Mouse (Mus musculus) frontal cortex, postnatal 25 days (tissue): ENCODE data around the gene Clcnka.

Experiments
- DNase-seq, 2 experiments: peaks; one replicate each; pipeline ENCODE4 v3.0.0; 2022; ENCODE audit warnings: low spot score in 2 of 2

The Clcnka gene

DNA sequence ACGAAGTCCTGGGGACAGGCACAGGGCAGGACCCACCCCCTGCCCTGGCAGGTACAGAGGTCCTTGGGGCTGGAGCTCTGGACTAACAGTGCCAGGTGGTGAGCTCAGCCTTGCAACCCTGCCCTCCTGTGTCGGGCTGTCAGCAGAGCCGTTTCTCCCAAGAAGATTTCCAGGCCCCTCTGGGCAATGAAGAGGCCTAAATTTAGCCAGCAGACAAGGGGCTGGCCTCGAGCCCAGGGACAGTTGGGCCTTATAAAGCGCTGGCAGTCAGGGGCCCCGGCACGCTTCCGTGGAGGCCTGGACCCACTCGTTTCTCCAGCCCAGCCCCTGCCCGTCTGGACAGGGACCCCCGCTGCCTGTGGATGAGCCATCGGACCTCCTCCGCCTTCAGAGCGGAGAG lies 22.9 kb upstream of the Clcnka start:
- no peak for DNase-seq

DNA sequence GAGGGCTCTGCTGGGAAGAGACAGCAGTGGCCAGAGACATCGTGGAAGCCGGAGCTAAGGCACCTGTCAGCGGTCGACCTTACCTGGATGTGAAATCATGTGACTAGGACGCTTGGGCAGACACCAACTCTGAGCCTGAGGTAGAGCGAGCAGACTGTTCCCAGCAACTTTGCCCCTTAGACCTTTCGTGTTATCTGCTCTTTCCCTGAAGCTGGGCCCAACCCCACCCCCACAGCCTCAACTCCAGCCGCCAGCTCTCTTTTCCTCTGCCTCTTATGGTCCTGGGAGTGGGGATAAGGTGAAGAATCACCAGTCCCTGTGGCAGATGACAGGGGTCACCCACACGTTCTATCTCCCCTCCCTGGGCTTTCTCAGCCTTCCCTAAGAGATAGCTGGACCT lies 22.4 kb upstream of the Clcnka start:
- DNase-seq: no peak

DNA sequence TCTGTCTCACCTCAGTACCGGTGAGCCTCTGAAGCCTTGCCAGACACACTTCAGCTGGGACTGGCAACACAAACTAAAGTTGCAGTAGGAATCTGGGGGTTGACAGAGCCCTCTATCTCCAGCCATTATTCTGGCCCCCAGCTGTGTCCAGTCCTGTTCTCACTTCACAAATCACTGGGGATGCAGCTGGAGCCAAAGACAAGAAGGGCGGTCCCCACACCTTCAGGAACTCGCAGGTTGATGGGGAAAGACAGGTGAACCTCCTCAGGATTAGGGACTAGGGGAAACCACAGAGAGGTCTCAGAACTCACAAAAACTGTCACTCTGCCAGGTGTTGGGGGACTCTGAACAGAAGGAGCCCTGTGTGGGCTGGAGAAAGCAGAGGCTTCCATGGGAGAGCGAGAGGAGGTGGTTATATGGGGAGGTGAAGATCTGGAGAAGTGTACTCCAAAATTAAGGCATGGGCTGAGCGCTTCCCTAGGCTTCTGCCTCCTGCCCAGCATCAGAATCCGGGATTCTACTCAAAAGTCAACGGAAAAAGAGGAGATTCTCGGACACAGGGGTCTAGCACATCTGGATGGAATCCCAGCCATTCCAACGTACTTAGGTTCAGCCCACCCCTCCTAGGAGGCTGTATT lies 21.8 kb upstream of the Clcnka start, which contains the start of gene Hspb7:
Gene Hspb7, plus strand, starts transcription at position 588 of the 638 bp plus-strand sequence.
- no peak for DNase-seq

DNA sequence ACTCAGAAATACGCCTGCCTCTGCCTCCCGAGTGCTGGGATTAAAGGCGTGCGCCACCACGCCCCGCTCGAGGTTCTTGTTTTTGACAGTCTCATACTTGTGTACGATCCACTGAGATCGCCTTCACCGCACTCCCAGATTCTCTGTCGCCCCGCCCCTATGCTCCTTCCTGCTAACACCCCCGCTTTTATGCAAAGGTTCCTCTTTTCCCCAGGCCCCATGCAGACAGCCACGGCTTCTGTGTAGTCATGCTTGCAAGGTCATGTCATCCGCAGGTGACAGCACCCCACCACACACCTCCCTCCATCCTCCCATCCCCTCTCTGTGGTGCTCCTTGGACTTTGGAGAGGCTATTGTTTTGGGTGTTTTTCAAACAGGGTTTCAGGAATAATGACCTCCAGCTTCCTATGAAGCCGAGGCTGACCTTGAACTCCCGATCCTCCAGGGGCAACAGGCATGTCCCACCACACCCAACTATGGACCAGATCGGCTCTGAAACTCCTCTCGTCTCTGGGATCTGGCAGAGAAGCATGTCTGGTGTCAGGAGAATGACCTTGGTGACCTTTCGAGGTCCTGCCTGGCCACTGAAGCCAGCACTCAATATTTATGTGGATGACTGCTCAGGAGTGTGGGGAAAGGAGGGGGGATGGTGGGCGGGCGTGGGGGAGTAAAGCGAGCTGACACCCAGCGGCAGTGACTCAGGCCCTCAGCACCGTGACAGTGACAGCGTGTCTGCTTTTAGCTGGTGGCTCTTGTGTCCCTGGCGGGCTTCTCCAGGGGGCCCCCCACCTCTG lies 21.1 kb upstream of the Clcnka start:
- DNase-seq: no peak

DNA sequence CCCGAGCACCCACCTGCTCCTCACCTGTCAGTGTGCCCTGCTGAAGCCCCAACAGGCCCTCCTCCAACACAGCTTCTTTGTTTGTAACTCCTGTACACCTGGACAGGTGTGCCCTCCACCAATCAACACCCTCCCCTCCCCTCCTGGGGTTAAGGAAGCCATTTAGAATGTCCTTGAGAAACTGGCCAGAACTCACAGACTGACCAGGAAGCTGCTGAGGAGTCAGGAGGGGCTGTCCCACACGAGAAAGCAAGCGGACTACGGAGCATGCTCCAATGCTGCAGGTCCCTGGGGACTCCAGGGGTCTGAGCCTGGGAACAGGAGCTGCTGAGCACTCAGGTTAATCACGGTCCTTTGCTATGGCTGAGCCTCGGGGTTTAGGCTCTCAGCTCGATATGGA lies 17.4 kb upstream of the Clcnka start, which contains the start of gene Clcnkb:
Gene Clcnkb, minus strand, starts transcription at position 91 of the 400 bp plus-strand sequence.
- DNase-seq: no peak

DNA sequence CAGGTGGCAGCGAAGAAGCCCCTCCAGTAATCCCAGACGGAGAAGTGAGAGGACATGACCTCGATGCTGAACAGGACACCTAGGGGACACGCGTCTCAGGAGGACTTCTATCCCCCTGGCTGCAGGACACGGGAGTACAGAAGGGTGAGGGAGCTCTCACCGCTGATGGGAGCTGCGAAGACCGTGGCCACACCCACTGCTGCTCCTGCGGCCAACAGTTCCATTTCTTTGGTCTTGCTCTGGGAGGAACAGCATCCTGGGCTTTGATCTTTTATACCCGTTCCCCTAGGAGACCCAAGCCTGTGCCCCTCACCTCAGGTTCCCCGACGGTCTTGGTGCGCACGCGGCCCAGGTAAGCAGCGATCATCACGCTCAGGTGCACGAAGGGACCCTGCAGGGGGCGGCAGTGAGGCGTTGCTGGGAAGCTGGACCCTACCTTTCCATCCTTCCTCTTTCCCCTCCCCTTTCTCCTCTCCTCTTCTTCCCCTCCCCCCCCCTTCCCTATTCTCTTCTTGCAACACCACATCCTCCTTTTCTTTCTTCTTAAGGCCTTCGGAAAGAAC lies 13.0 kb upstream of the Clcnka start:
- no peak for DNase-seq

DNA sequence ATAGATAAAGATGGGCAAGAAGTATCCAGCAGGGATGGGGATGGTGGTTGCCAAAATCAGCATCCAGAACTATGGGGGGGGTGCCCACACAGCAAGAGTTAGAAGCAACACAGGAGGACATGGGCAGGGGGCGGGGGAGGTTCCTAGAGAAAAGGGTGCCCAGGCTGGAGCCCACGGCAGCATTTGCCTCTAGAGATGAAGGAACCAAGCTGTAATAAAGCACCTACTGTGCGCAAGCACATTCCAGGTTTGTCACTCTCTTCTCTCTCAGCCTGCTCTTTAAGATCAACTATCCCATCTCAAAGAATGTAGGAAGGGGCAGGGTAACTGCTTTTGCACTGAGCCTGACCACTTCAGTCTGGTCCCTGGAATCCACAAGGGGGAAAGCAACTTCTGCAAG lies 10.1 kb upstream of the Clcnka start:
- DNase-seq: no peak

DNA sequence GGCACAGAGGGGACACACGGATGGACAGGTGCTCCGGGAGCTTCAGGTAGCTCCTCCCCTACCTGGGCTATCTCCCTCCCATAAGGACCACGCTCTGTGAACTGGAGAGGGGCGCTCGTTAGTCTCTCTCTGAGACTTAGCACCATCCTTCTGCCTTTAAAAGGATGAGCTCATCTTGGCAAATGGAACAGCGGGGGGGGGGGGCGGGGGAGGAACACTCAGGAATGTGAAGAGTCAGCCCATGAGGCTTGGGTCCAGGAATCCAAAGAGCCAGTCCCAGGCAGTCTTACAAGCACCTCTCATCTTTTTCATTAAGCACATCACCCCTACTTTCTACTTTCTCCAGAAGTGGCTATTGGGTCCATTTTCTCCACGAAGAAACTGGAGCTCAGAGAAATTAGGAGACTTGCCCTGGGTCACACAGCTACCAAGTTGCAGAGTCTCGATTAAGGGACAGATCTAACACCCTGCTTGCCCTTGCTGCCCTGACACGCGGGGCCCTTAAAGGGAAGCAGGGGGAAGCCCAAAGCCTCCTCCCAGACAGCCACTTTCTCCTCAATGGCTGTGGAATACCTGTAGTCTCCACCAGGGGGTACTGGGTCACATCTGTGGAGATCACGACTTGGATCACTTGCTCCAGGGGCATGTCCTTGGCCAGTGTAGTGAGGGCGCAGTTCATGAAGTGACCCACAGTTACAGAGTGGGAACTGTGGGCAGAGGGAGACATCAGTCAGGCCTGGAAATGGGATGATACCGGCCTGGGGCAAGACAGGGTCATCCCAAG lies 8.2 kb upstream of the Clcnka start:
- DNase-seq: no peak

DNA sequence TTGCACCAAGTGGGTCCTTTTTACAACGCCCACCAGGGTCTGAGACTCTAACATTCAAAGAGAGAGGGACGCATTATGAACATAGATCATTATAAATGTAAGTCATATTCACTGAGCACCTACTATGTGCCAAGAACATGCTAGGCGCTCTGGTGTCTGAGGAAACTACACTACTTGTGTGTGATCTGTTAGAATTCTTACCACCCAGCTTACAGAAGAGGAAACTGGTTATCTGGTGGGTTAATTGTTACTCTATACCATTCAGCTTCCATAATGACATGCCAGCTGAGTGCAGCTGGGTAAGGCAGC lies 6.7 kb upstream of the Clcnka start:
- no peak for DNase-seq

DNA sequence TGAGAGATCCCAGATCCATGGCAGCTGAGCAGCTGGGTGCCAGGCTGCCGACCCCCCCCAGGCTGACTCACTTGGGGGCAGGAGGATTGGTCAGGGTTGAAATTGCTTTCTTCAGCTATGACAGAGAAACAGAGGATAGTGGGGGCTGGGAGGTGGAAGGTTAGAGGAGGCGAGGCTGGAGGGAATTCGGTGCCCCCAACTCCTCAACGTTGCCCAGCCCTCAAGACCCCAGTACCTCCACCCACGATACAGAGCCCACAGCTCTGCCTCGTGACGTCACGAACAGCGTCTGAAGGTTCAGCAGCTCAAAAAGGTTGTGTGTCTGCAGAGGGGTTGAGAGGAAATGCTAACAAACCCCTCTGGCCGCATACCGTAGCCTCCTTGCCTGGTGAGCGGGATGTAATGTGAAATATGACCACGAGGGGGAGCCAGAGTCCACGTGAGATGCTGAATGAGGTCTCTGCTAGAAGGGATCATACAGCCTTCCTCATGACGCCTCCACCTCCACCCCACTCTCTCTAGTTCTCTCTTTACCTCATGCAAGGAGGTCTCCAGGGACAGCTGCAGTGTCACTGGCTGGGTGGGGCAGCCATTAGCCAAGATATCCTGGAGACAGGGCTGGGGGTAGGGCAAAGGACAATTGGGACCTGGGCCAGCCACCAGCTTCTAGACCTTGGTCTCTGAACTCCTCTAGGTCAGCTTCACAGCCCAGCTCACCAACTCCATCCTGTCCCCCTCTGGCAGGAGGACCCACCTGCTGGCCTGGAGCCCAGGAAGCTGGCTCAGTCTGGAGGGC lies 6.2 kb upstream of the Clcnka start:
- peak; percentile 94 to 95 for DNase-seq

DNA sequence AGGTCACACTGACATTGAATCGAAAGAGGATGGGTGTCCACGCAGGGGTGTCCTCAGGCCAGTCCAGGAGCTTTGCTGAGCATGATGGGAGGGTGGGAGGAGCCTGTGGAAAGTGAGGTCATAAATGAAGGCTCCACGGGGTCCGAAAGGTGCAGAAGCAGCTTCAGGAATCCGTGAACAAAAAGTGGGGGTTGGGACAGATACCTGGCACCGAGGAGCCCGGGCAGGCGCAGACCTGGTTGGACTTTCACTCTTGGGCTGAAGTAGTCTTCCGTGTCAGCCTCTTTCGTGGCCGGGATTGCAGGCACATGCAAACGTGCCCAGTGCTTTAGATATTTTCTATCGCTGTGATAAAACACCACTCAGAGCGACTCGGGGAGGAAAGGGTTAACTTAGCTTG lies 1.6 kb upstream of the Clcnka start:
- no peak for DNase-seq

DNA sequence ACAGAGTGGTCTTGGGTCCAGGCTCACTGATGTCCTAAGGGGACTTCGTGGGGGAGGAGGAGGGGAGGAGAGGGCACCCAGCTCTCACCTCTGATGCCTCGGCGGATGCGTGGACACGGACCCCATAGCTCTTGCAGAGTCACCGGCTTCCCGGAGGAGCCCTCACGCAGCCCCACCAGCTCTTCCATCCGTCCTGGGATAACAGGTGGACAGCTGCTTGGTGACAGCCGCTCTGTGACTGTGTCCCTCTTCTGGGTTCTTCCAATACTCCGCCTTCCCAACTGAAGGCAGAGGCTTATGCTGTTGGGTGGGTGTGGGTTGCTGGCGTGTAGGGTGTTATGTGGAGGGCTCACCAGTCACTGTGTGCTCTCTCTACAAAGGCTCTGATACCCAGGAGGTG lies 663 bp downstream of the Clcnka start:
- no peak for DNase-seq

DNA sequence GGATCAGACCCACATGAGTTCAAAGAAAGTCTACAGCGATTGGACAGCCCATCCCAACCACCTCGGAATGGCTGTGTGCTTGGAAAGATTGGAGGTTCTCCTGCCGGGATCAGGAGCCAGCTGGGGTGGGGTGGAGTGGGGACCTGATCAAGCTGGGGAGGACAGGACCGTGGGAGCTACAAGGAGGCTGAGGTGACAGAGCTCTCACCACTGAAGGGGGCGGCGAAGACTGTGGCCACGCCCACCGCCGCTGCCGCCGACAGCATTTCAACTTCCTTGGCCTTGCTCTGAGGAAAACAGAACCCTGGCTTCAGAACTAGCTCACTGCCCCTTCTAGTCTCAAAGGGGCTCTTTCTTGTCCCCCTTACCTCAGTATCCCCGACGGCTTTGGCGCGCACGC lies 3.8 kb downstream of the Clcnka start:
- no peak for DNase-seq

DNA sequence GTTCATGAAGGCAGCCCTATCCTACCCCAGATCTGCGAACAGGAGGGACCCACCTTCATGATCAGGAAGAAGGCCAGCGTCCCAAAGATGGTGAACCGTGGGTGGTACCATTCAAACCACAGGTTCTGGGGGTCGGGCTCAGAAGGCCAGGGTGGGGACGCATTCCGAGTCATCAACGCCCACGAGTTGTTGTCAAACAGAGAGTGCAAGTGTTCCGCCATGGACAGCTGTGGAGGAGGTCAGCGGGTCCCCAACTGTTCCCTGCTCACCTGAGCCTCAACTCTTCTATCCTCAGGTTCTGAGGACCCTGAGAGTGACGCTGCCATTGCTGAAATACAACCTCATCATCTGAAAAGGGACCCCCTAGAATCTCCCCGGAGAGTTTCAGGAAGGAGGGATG lies 7.2 kb downstream of the Clcnka start:
- DNase-seq: no peak

DNA sequence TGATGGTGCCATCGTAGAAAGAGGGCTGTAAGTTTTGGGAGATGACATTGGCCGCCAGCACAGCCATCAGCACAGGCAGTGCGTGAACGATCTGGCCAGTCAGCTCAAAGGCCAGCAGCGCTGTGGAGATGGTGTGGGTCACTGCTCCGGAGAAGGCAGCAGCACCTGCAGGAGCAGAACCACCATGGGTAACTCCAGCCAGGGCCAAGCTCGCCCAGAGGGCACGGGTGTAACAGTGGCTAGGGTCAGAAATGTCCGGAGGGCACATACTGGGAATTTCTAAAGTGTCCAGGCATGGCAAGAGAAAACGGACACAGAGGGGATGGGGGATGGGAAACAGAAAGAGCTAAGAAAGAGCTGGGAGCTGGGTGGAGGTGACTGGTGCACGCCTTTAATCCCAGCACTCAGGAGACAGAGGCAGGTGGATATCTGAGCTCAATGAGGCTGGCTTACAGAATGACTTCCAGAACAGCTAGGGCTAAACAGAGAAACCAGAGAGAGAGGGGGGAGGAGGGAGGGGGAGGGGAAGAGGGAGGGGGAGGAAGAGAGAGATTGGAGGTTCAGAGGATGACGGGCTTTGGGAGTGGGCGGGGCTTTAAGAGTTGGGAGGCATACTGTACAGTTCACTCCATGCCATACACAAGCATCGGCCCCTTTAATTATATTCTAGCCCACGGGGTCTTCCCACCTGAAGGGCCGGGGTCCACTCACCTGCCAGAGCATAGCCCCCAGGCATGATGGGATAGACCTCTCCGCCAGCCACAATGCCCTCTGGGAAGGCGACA lies 9.0 kb downstream of the Clcnka start:
- DNase-seq: no peak

DNA sequence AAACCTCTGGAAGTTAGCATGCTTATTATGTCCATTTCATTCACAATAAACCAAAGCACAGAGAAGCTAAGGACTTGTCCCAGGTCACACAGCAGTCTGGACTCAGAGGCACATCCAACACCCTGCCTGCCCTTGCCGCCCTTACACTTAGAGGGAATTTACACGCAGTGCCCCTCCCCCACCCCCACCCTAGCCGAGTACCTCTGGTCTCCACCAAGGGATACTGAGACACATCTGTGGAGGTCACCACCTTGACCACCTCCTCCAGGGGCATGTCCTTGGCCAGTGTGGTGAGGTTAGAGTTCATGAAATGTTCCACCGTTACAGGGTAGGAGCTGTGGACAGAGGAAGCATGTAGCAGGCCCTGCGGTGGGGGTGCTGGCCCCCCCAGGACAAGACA lies 10.6 kb downstream of the Clcnka start:
- DNase-seq: no peak

DNA sequence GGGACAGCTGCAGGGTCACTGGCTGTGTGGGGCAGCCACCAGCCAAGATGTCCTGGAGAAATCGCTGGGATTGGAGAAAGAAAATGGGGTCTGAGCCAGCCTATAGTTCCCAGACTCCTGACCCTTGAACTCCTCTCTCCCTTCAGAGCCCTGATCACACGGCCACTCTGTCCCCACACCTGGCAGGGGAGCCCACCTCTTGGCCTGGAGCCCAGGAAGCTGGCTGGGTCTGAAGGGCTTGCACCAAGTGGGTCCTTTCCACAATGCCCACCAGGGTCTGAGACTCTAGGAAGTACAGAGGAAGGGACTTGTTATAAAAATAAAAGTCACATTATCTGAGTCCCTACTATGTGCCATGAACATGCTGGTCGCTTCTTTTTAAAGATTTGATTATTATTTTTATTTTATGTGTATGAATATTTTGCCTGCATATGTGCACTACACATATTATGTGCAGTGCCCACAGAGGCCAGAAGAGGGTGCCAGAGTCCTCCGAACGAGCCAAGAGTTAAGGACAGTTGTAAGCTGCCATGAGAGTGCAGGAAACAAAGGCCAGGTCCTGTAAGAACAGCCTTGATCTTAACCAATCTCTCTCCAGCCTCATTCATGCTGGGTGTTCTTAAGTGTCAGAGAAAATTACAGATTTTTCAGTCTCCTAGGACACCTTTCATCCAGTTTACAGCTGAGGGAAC lies 11.3 kb downstream of the Clcnka start:
- peak; percentile 70 to 77 for DNase-seq

DNA sequence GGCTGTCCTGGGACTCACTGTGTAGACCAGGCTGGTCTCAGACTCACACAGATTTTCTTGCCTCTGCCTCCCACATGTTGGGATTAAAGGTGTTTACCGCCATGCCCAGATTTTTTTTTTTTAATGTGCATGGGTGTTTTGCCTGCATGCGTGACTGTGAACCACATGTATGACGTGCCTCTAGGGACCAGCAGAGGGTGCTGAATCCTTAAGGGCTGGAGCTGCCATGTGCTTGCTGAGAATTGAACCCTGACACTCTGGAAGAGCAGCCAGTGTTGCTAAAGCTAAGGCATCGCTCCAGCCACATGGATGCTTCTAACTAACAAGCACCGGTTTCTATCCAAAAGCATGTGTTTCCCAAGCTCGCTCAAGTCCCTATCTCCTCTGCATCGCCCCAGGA lies 12.4 kb downstream of the Clcnka start:
- no peak for DNase-seq

DNA sequence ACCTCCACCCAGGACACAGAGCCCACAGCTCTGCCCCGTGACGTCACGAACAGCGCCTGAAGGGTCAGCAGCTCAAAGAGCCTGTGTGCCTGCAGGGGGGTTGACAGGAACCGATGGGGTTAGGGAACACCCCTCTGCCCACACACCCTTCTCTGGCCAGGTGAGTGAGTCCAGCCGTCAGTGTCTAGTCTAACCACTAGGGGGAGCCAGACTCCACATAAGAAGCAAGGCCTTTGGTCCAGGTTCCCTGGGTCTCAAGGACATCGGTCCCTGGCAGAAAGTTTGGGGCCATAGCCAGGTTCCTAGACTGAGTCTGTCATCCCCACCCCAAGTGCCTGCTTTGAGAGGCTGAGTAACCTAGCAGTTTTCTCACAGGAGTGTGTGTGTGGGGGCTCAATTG lies 13.2 kb downstream of the Clcnka start:
- DNase-seq: peak in 1 of 2 experiments; percentile 20

DNA sequence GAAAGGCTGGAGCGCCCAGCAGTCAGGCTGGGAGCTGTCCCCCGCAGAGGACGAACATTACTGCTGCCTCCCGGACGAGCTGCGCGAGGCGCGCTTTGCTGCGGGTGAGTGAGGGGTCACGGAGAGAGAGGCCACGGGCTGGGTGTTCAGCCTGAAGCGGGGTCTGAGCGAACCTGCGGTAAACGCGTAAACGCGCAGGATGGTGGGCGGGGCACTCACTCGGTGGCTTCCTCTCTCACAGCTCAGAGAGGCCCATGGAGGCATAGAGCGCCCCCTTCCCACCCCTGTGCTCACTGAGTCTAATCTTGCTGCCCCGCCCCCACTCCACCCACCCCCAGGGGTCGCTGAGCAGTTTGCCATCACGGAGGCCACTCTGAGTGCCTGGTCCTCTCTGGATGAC lies 16.1 kb downstream of the Clcnka start:
- no peak for DNase-seq
